Comparison of ENCODE assay signal across 9 mouse cellular contexts in the genomic region with DNA sequence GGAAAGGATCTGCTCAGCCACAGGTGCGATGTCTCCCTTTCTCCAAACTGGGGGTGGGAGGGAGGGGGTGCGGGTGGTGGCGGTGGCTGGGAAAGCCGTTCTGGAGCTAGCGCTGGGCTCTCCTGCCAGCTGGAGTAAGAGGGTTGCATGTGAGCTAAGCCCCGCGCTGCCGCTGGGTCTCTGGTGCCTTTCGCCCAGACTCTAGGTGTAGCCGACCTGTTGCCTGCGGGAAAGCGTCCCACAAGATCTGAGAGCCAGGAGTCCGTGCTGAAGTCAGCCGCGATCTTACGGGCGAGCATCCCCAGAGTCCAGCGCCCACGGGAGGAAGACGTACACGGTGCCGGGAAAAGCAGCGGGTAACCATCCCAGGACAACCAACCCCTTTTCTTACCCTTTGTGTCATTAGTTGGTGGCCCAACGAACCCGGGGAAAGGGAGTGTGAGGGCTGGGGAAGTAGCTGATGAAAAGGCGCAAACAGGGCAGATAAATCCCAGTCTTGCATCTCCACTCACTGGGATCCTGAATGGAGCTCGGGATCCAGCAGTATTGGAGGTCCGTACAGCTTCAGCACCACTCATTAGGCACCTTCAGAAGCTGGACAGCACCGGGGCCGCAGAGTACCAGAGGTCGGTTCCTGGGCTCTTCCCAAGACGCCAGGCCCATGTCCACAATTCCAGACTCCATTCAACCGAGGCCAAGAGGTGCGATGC. TPM values are rescaled to one million over a fixed set of nuclear protein-coding genes. Genes with fewer than 3 reads are reported as not detected.
DNase-seq lines count a peak whose midpoint lies in the region; ATAC-seq and TF ChIP-seq lines count a peak whose summit lies in the region.
"Had no signal": no experiment of that assay in that cellular context is flagged by ENCODE, and none has a peak within 500 bp of the region (broad histone marks: within the 10 kb centered on the region; RNA-seq: fewer than 3 reads in every experiment).

No protein-coding gene starts in this region.

- H3K9ac ChIP-seq in CH12.LX (ENCODE audit: insufficient read depth, low read depth), result no peak overlapping the region
- H3K9ac ChIP-seq in forebrain, embryonic 16.5 days (replicated peaks; ENCODE audit: low read depth, low read length), result peak overlapping the region; percentile 68
- H3K9ac ChIP-seq: liver, embryonic 14.5 days had no signal

- H3K4me1 ChIP-seq in CH12.LX (ENCODE audit: control insufficient read depth in 1 of 2, insufficient read depth in 2 of 2), result 0 out of 4 replicates have a peak, but pooled peaks cover 0 to 3% of the 10 kb centered on the region in 2 experiments
- H3K4me1 ChIP-seq in forebrain, embryonic 16.5 days (replicated peaks; ENCODE audit: control insufficient read depth, insufficient read depth, low read length), result peaks cover 51% of the 10 kb centered on the region
- H3K4me1 ChIP-seq in midbrain, embryonic 10.5 days, result peaks cover 82% of the 10 kb centered on the region

- no peaks in the 10 kb centered on the region for H3K36me3 ChIP-seq in CH12.LX (replicated peaks in 1 of 2; ENCODE audit: control insufficient read depth in 1 of 2, insufficient read depth in 1 of 2, low read length in 1 of 2)
- no peaks in the 10 kb centered on the region for H3K36me3 ChIP-seq in forebrain, embryonic 16.5 days (ENCODE audit: control insufficient read depth, insufficient read depth)
- peaks cover 9% of the 10 kb centered on the region; the same call in 1 of the 2 replicates for H3K36me3 ChIP-seq in midbrain, embryonic 10.5 days

- H3K27me3 ChIP-seq in CH12.LX (replicated peaks), result peaks cover 25% of the 10 kb centered on the region
- no peaks in the 10 kb centered on the region for H3K27me3 ChIP-seq in forebrain, embryonic 16.5 days (replicated peaks; ENCODE audit: control insufficient read depth, insufficient read depth, low read length)
- H3K27me3 ChIP-seq in midbrain, embryonic 10.5 days (ENCODE audit: low read depth, poor library complexity, severe bottlenecking), result peaks cover 55% of the 10 kb centered on the region

- no peak for TF ChIP-seq RAD21 in CH12.LX (IDR thresholded peaks at IDR 0.05; ENCODE audit: low read depth, low read length)

- WGBS in forebrain, embryonic 16.5 days, result under 1% methylated on average over 33 of the region's 34 CpGs
- WGBS in midbrain, embryonic 10.5 days, result under 1% methylated on average over 34 of the region's 34 CpGs

- TF ChIP-seq EP300 in CH12.LX (IDR thresholded peaks at IDR 0.05; ENCODE audit: low read length), result no peak

- no peak overlapping the region for H3K4me3 ChIP-seq in CH12.LX (replicated peaks in 1 of 3; ENCODE audit: low read depth in 2 of 3, low read length in 2 of 3, poor library complexity in 1 of 3)
- H3K4me3 ChIP-seq in forebrain, embryonic 16.5 days (replicated peaks; ENCODE audit: low read length), result peak overlapping the region; percentile 50
- H3K4me3 ChIP-seq in midbrain, embryonic 10.5 days, result peak overlapping the region; percentile 76

- no peak for ATAC-seq in forebrain, embryonic 16.5 days
- ATAC-seq in erythroblast, adult 5-6 weeks (replicated peaks; ENCODE audit: low FRiP score, poor library complexity, severe bottlenecking), result no peak

- TF ChIP-seq CTCF in CH12.LX (conservative IDR thresholded peaks at IDR 0.05 in 1 of 2, IDR thresholded peaks at IDR 0.05 in 1 of 2; ENCODE audit: low read depth in 2 of 2, low read length in 2 of 2), result no peak

- dilution Hi-C loops in CH12.LX (cut with MboI; ENCODE audit: extremely low pct_ligation_motif_present, extremely low pct_unique_long_range_greater_than_20kb, low sequenced_read_pairs), result no loop called here

- peak overlapping the region; percentile 57 for H3K4me2 ChIP-seq in CH12.LX (ENCODE audit: insufficient read depth, low read depth, poor library complexity, severe bottlenecking)
- H3K4me2 ChIP-seq in forebrain, embryonic 16.5 days (ENCODE audit: low read length), result peak overlapping the region; percentile 84

- no peak for TF ChIP-seq POLR2A in CH12.LX (IDR thresholded peaks at IDR 0.05; ENCODE audit: low read depth, low read length)

- no peaks in the 10 kb centered on the region for H3K9me3 ChIP-seq in CH12.LX (replicated peaks; ENCODE audit: low read length)
- no peaks in the 10 kb centered on the region for H3K9me3 ChIP-seq in forebrain, embryonic 16.5 days (ENCODE audit: control insufficient read depth, low read length)
- H3K9me3 ChIP-seq in midbrain, embryonic 10.5 days (replicated peaks), result no peaks in the 10 kb centered on the region

- no peaks in the 10 kb centered on the region for H3K79me2 ChIP-seq in CH12.LX (replicated peaks; ENCODE audit: control insufficient read depth, extremely low read depth, insufficient read depth, poor library complexity, severe bottlenecking)

- no peak overlapping the region for H3K27ac ChIP-seq in CH12.LX (ENCODE audit: insufficient read depth, low read depth)
- H3K27ac ChIP-seq in forebrain, embryonic 16.5 days (ENCODE audit: low read length), result peak overlapping the region; percentile 88
- peak overlapping the region; percentile 87 for H3K27ac ChIP-seq in midbrain, embryonic 10.5 days (replicated peaks)
- H3K27ac ChIP-seq: liver, embryonic 14.5 days had no signal

- no peak for DNase-seq in CH12.LX (ENCODE audit: extremely low read depth)
- DNase-seq in ES-CJ7 (ENCODE audit: low read depth, low spot score), result peak; percentile 56
- DNase-seq in midbrain, embryonic 10.5 days (ENCODE audit: low spot score), result peak; percentile 54
- no peak for DNase-seq in MN1 (ENCODE audit: low spot score)
- DNase-seq in kidney, adult 9 months, result no peak
- no peak for DNase-seq in lung, postnatal 10 days

- in situ Hi-C loops in CH12.LX (cut with MboI; ENCODE audit: low pct_ligation_motif_present, low pct_unique_long_range_greater_than_20kb, low sequenced_read_pairs), result no loop called here

TF ChIP-seq in CH12.LX, 34 proteins besides CTCF, POLR2A, EP300 and RAD21:
- TF ChIP-seq NRF1 (IDR thresholded peaks at IDR 0.05; ENCODE audit: low read depth, low read length) (no peak), MYC (IDR thresholded peaks at IDR 0.05; ENCODE audit: low read depth, low read length) (no peak), JUND (conservative IDR thresholded peaks at IDR 0.05; ENCODE audit: low read depth, low read length) (no peak), TBP (conservative IDR thresholded peaks at IDR 0.05; ENCODE audit: low read depth, low read length) (no peak), UBTF (IDR thresholded peaks at IDR 0.05; ENCODE audit: low read depth, low read length) (no peak), USF2 (conservative IDR thresholded peaks at IDR 0.05; ENCODE audit: low read depth, low read length) (no peak), KAT2A (IDR thresholded peaks at IDR 0.05; ENCODE audit: insufficient replicate concordance, low read length) (no peak), CHD1 (IDR thresholded peaks at IDR 0.05; ENCODE audit: low read depth, low read length) (no peak), ZMIZ1 (IDR thresholded peaks at IDR 0.05; ENCODE audit: low read depth, low read length) (no peak), ETS1 (conservative IDR thresholded peaks at IDR 0.05; ENCODE audit: low read depth, low read length) (no peak), MAX (IDR thresholded peaks at IDR 0.05; ENCODE audit: low read length) (no peak)

RNA-seq across cellular contexts. Expression of gene Aen, which starts 12.5 kb away (rescaled TPM):
- 69.1 and 93.5 TPM in 2 replicates for total RNA-seq in CH12.LX (2012; rRNA removed)
- total RNA-seq in CH12.LX (2014; rRNA removed), result 72.9 and 73.3 TPM in 2 replicates
- polyA plus RNA-seq in CH12.LX (2012; ENCODE audit: insufficient read length, low read depth), result 74.2 and 88.9 TPM in 2 replicates
- 60.1 and 65.6 TPM in 2 replicates for polyA plus RNA-seq in forebrain, embryonic 16.5 days (2015; fragmentation: Nextera tagmentation; extraction: Ambion mirVana)
- 72.2 and 76.5 TPM in 2 replicates for polyA plus RNA-seq in midbrain, embryonic 10.5 days (2016; fragmentation: Nextera tagmentation; extraction: Ambion mirVana)
- total RNA-seq in erythroblast, adult 5-6 weeks (2015; ENCODE audit: low replicate concordance), result 0.96 and 4.6 TPM in 2 replicates
- 10.0 and 17.6 TPM in 2 replicates for total RNA-seq in erythroblast, adult 5-6 weeks (2017; ENCODE audit: low replicate concordance)

RNA-seq across cellular contexts. Expression of gene Isg20, which starts 30.1 kb away (rescaled TPM):
- total RNA-seq in CH12.LX (2012; rRNA removed) (35.0 and 44.2 TPM in 2 replicates), CH12.LX (2014; rRNA removed) (5.6 and 6.9 TPM in 2 replicates)
- 19.9 and 21.3 TPM in 2 replicates for polyA plus RNA-seq in CH12.LX (2012; ENCODE audit: insufficient read length, low read depth)
- 2.0 TPM in 2 replicates for polyA plus RNA-seq in forebrain, embryonic 16.5 days (2015; fragmentation: Nextera tagmentation; extraction: Ambion mirVana)
- 0.39 and 0.75 TPM in 2 replicates for polyA plus RNA-seq in midbrain, embryonic 10.5 days (2016; fragmentation: Nextera tagmentation; extraction: Ambion mirVana)
- 792 and 830 TPM in 2 replicates for total RNA-seq in erythroblast, adult 5-6 weeks (2015; ENCODE audit: low replicate concordance)
- 550 and 581 TPM in 2 replicates for total RNA-seq in erythroblast, adult 5-6 weeks (2017; ENCODE audit: low replicate concordance)

RNA-seq across cellular contexts. Expression of gene Det1, which starts 36.1 kb away (rescaled TPM):
- total RNA-seq in CH12.LX (2012; rRNA removed) (12.6 and 12.9 TPM in 2 replicates), CH12.LX (2014; rRNA removed) (11.9 and 14.3 TPM in 2 replicates)
- polyA plus RNA-seq in CH12.LX (2012; ENCODE audit: insufficient read length, low read depth), result 9.5 and 12.2 TPM in 2 replicates
- polyA plus RNA-seq in forebrain, embryonic 16.5 days (2015; fragmentation: Nextera tagmentation; extraction: Ambion mirVana), result 16.3 and 17.5 TPM in 2 replicates
- polyA plus RNA-seq in midbrain, embryonic 10.5 days (2016; fragmentation: Nextera tagmentation; extraction: Ambion mirVana), result 23.4 and 24.4 TPM in 2 replicates
- total RNA-seq in erythroblast, adult 5-6 weeks (2015; ENCODE audit: low replicate concordance), result 7.3 and 8.6 TPM in 2 replicates
- total RNA-seq in erythroblast, adult 5-6 weeks (2017; ENCODE audit: low replicate concordance), result 3.9 and 6.8 TPM in 2 replicates

Comparison
In these comparisons a context has a peak if more than half of its experiments do, and no peak if none do; other contexts are left out.
1. DNase-seq: peak in ES-CJ7 (single experiment) and midbrain, embryonic 10.5 days (single experiment); none in CH12.LX (single experiment), MN1 (single experiment), kidney, adult 9 months (single experiment) and lung, postnatal 10 days (single experiment).
2. H3K4me3 ChIP-seq: peak in forebrain, embryonic 16.5 days (single experiment) and midbrain, embryonic 10.5 days (single experiment); none in CH12.LX (0 of 3).